Mouse (Mus musculus): Measurements from ENCODE around the gene Cntnap2. TPM values are rescaled to one million over a fixed set of nuclear protein-coding genes. Genes with fewer than 3 reads are reported as not detected.

Gene Cntnap2
- polyA plus RNA-seq, 1 experiment from 2014 or later = 99.3 TPM

- H3K9ac ChIP-seq (replicated peaks; ENCODE audit: low read depth, low read length) = no peak overlapping the region
- H3K4me3 ChIP-seq (ENCODE audit: low read depth, low read length) = no peak overlapping the region
- WGBS = 63% methylated on average over 4 of the region's 4 CpGs
- no peak for ATAC-seq (ENCODE audit: low read depth)
- no peak overlapping the region for H3K27ac ChIP-seq (ENCODE audit: low read depth, low read length)
- no peak overlapping the region for H3K4me2 ChIP-seq (ENCODE audit: low read depth, low read length)
- no peaks in the 10 kb centered on the region for H3K4me1 ChIP-seq (ENCODE audit: control insufficient read depth, insufficient read depth, low read length)
- H3K36me3 ChIP-seq (ENCODE audit: control insufficient read depth, insufficient read depth, low read length) = no peaks in the 10 kb centered on the region
- H3K9me3 ChIP-seq (ENCODE audit: control insufficient read depth, low read length) = no peaks in the 10 kb centered on the region
- H3K27me3 ChIP-seq (ENCODE audit: control insufficient read depth, insufficient read depth, low read length) = no peaks in the 10 kb centered on the region
Observed at GRCm38 (mm10) chr6:46201828-46202227, 1142.7 kb downstream of the Cntnap2 start.

GRCm38 (mm10) chr6:46205531-46205930 lies 1146.4 kb downstream of the Cntnap2 start:
- no peak; the same call in 1 of the 2 replicates for ATAC-seq (ENCODE audit: low read depth)
- no peaks in the 10 kb centered on the region for H3K27me3 ChIP-seq (ENCODE audit: control insufficient read depth, insufficient read depth, low read length)
- 53% methylated on average over 2 of the region's 2 CpGs for WGBS

GRCm38 (mm10) chr6:46232889-46233288 lies 1173.7 kb downstream of the Cntnap2 start:
- Histone ChIP-seq H3K9ac (replicated peaks; ENCODE audit: low read depth, low read length) (no peak overlapping the region), H3K27me3 (ENCODE audit: control insufficient read depth, insufficient read depth, low read length) (no peaks in the 10 kb centered on the region), H3K4me3 (ENCODE audit: low read depth, low read length) (no peak overlapping the region), H3K27ac (ENCODE audit: low read depth, low read length) (no peak overlapping the region), H3K4me1 (ENCODE audit: control insufficient read depth, insufficient read depth, low read length) (no peaks in the 10 kb centered on the region), H3K36me3 (ENCODE audit: control insufficient read depth, insufficient read depth, low read length) (no peaks in the 10 kb centered on the region), H3K4me2 (ENCODE audit: low read depth, low read length) (no peak overlapping the region), H3K9me3 (ENCODE audit: control insufficient read depth, low read length) (no peaks in the 10 kb centered on the region)
- WGBS = 94% methylated on average over 1 of the region's 1 CpGs
- no peak for ATAC-seq (ENCODE audit: low read depth)

More at GRCm38 (mm10) chr6:46205531-46205930, 1146.4 kb downstream of the Cntnap2 start:
- H3K9ac ChIP-seq (replicated peaks; ENCODE audit: low read depth, low read length) = no peak overlapping the region
- no peaks in the 10 kb centered on the region for H3K4me1 ChIP-seq (ENCODE audit: control insufficient read depth, insufficient read depth, low read length)
- no peak overlapping the region for H3K4me3 ChIP-seq (ENCODE audit: low read depth, low read length)
- no peak overlapping the region for H3K27ac ChIP-seq (ENCODE audit: low read depth, low read length)
- H3K36me3 ChIP-seq (ENCODE audit: control insufficient read depth, insufficient read depth, low read length) = no peaks in the 10 kb centered on the region
- no peaks in the 10 kb centered on the region for H3K9me3 ChIP-seq (ENCODE audit: control insufficient read depth, low read length)
- H3K4me2 ChIP-seq (ENCODE audit: low read depth, low read length) = no peak overlapping the region

- H3K9me3 ChIP-seq (ENCODE audit: control insufficient read depth, low read length) = no peaks in the 10 kb centered on the region
Observed at GRCm38 (mm10) chr6:46240349-46240748, 1181.2 kb downstream of the Cntnap2 start.

GRCm38 (mm10) chr6:46263171-46263570 lies 1204.0 kb downstream of the Cntnap2 start:
- H3K27ac ChIP-seq (ENCODE audit: low read depth, low read length) = no peak overlapping the region
- H3K4me3 ChIP-seq (ENCODE audit: low read depth, low read length) = no peak overlapping the region
- H3K9me3 ChIP-seq (ENCODE audit: control insufficient read depth, low read length) = no peaks in the 10 kb centered on the region
- 54% methylated on average over 1 of the region's 1 CpGs for WGBS
- no peak overlapping the region for H3K4me2 ChIP-seq (ENCODE audit: low read depth, low read length)
- no peak for ATAC-seq (ENCODE audit: low read depth)
- H3K4me1 ChIP-seq (ENCODE audit: control insufficient read depth, insufficient read depth, low read length) = no peaks in the 10 kb centered on the region
- no peaks in the 10 kb centered on the region for H3K36me3 ChIP-seq (ENCODE audit: control insufficient read depth, insufficient read depth, low read length)
- H3K9ac ChIP-seq (replicated peaks; ENCODE audit: low read depth, low read length) = no peak overlapping the region
- H3K27me3 ChIP-seq (ENCODE audit: control insufficient read depth, insufficient read depth, low read length) = no peaks in the 10 kb centered on the region

More at GRCm38 (mm10) chr6:46240349-46240748, 1181.2 kb downstream of the Cntnap2 start:
- Histone ChIP-seq H3K9ac (replicated peaks; ENCODE audit: low read depth, low read length) (no peak overlapping the region), H3K36me3 (ENCODE audit: control insufficient read depth, insufficient read depth, low read length) (no peaks in the 10 kb centered on the region), H3K4me1 (ENCODE audit: control insufficient read depth, insufficient read depth, low read length) (no peaks in the 10 kb centered on the region), H3K4me2 (ENCODE audit: low read depth, low read length) (no peak overlapping the region), H3K27me3 (ENCODE audit: control insufficient read depth, insufficient read depth, low read length) (no peaks in the 10 kb centered on the region), H3K27ac (ENCODE audit: low read depth, low read length) (no peak overlapping the region), H3K4me3 (ENCODE audit: low read depth, low read length) (no peak overlapping the region)
- ATAC-seq (ENCODE audit: low read depth) = no peak
- WGBS = 70% methylated on average over 2 of the region's 2 CpGs

- 49% methylated on average over 5 of the region's 5 CpGs for WGBS
Observed at GRCm38 (mm10) chr6:46346946-46347345, 1287.8 kb downstream of the Cntnap2 start.

GRCm38 (mm10) chr6:46361091-46361490 lies 1301.9 kb downstream of the Cntnap2 start:
- Histone ChIP-seq H3K9ac (replicated peaks; ENCODE audit: low read depth, low read length) (no peak overlapping the region), H3K27ac (ENCODE audit: low read depth, low read length) (no peak overlapping the region), H3K27me3 (ENCODE audit: control insufficient read depth, insufficient read depth, low read length) (no peaks in the 10 kb centered on the region), H3K9me3 (ENCODE audit: control insufficient read depth, low read length) (no peaks in the 10 kb centered on the region), H3K4me3 (ENCODE audit: low read depth, low read length) (no peak overlapping the region), H3K4me2 (ENCODE audit: low read depth, low read length) (no peak overlapping the region), H3K36me3 (ENCODE audit: control insufficient read depth, insufficient read depth, low read length) (no peaks in the 10 kb centered on the region), H3K4me1 (ENCODE audit: control insufficient read depth, insufficient read depth, low read length) (no peaks in the 10 kb centered on the region)
- 86% methylated on average over 2 of the region's 2 CpGs for WGBS
- ATAC-seq (ENCODE audit: low read depth) = no peak

More at GRCm38 (mm10) chr6:46346946-46347345, 1287.8 kb downstream of the Cntnap2 start:
- Histone ChIP-seq H3K9me3 (ENCODE audit: control insufficient read depth, low read length) (no peaks in the 10 kb centered on the region), H3K4me3 (ENCODE audit: low read depth, low read length) (no peak overlapping the region), H3K27me3 (ENCODE audit: control insufficient read depth, insufficient read depth, low read length) (no peaks in the 10 kb centered on the region), H3K36me3 (ENCODE audit: control insufficient read depth, insufficient read depth, low read length) (no peaks in the 10 kb centered on the region), H3K4me2 (ENCODE audit: low read depth, low read length) (no peak overlapping the region), H3K9ac (replicated peaks; ENCODE audit: low read depth, low read length) (no peak overlapping the region), H3K27ac (ENCODE audit: low read depth, low read length) (no peak overlapping the region), H3K4me1 (ENCODE audit: control insufficient read depth, insufficient read depth, low read length) (no peaks in the 10 kb centered on the region)
- no peak for ATAC-seq (ENCODE audit: low read depth)

- no peak overlapping the region for H3K4me3 ChIP-seq (ENCODE audit: low read depth, low read length)
- no peak overlapping the region for H3K27ac ChIP-seq (ENCODE audit: low read depth, low read length)
- H3K9me3 ChIP-seq (ENCODE audit: control insufficient read depth, low read length) = no peaks in the 10 kb centered on the region
- peak; percentile 58; the same call in 1 of the 2 replicates for ATAC-seq (ENCODE audit: low read depth)
- no peaks in the 10 kb centered on the region for H3K4me1 ChIP-seq (ENCODE audit: control insufficient read depth, insufficient read depth, low read length)
- no peaks in the 10 kb centered on the region for H3K36me3 ChIP-seq (ENCODE audit: control insufficient read depth, insufficient read depth, low read length)
- WGBS = 97% methylated on average over 1 of the region's 1 CpGs
- H3K4me2 ChIP-seq (ENCODE audit: low read depth, low read length) = no peak overlapping the region
- H3K27me3 ChIP-seq (ENCODE audit: control insufficient read depth, insufficient read depth, low read length) = no peaks in the 10 kb centered on the region
- H3K9ac ChIP-seq (replicated peaks; ENCODE audit: low read depth, low read length) = no peak overlapping the region
Observed at GRCm38 (mm10) chr6:46362156-46362555, 1303.0 kb downstream of the Cntnap2 start.

GRCm38 (mm10) chr6:46398725-46399589 lies 1339.8 kb downstream of the Cntnap2 start:
- Histone ChIP-seq H3K4me3 (ENCODE audit: low read depth, low read length) (no peak overlapping the region), H3K4me2 (ENCODE audit: low read depth, low read length) (no peak overlapping the region), H3K36me3 (ENCODE audit: control insufficient read depth, insufficient read depth, low read length) (no peaks in the 10 kb centered on the region), H3K9ac (replicated peaks; ENCODE audit: low read depth, low read length) (no peak overlapping the region), H3K4me1 (ENCODE audit: control insufficient read depth, insufficient read depth, low read length) (no peaks in the 10 kb centered on the region), H3K27ac (ENCODE audit: low read depth, low read length) (no peak overlapping the region), H3K27me3 (ENCODE audit: control insufficient read depth, insufficient read depth, low read length) (no peaks in the 10 kb centered on the region), H3K9me3 (ENCODE audit: control insufficient read depth, low read length) (no peaks in the 10 kb centered on the region)
- no peak for ATAC-seq (ENCODE audit: low read depth)
- 77% methylated on average over 2 of the region's 2 CpGs for WGBS

Data from neural tube, embryonic 14.5 days (tissue).